Mouse (Mus musculus) liver, postnatal 0 days (tissue): Measurements from ENCODE around the gene Gm3336. TPM values are rescaled to one million over a fixed set of nuclear protein-coding genes. Genes with fewer than 3 reads are reported as not detected.

Source experiments
- ATAC-seq: fragments of 200-750 bp; cut with Nextera tagmentation; 2 replicates; pipeline ENCODE4 v1.8.0; 2017; ENCODE audit warnings: mild to moderate bottlenecking, moderate library complexity
- DNase-seq: peaks from one replicate; pipeline ENCODE4 v3.0.0-alpha.2; 2016
- H3K27ac ChIP-seq: fragments of 300-500 bp; sonication (generic); 2 replicates; pipeline ENCODE4 v1.5.1; 2014; ENCODE audit warnings: antibody characterized with exemption, moderate library complexity, mild to moderate bottlenecking, low read depth
- H3K27me3 ChIP-seq: fragments of 300-500 bp; sonication (generic); 2 replicates; pipeline ENCODE4 v1.6.1; 2014; ENCODE audit warnings: low read length, control low read depth, mixed read lengths; ENCODE audit not compliant: insufficient read depth
- H3K36me3 ChIP-seq: fragments of 300-500 bp; sonication (generic); replicated peaks from 2 replicates; pipeline ENCODE4 v1.6.1; 2014; ENCODE audit warnings: mild to moderate bottlenecking, control low read depth, low read length, moderate library complexity, mixed read lengths; ENCODE audit not compliant: insufficient read depth
- H3K4me1 ChIP-seq: fragments of 300-500 bp; sonication (generic); 2 replicates; pipeline ENCODE4 v1.6.1; 2014; ENCODE audit warnings: antibody characterized with exemption, mild to moderate bottlenecking, control low read depth; ENCODE audit not compliant: insufficient read depth
- H3K4me2 ChIP-seq: fragments of 300-500 bp; sonication (generic); 2 replicates; pipeline ENCODE4 v1.6.1; 2014; ENCODE audit warnings: low read depth, mild to moderate bottlenecking, low read length, moderate library complexity, mixed read lengths
- H3K4me3 ChIP-seq: fragments of 300-500 bp; sonication (generic); 2 replicates; pipeline ENCODE4 v1.5.1; 2014; ENCODE audit warnings: low read depth, low read length
- H3K9ac ChIP-seq: fragments of 300-500 bp; sonication (generic); replicated peaks from 2 replicates; pipeline ENCODE4 v1.6.1; 2014; ENCODE audit warnings: mild to moderate bottlenecking, moderate library complexity
- H3K9me3 ChIP-seq: fragments of 300-500 bp; sonication (generic); 2 replicates; pipeline ENCODE4 v1.6.1; 2016; ENCODE audit warnings: mild to moderate bottlenecking, control low read depth, low read length, mixed read lengths
- CTCF ChIP-seq: sonication (generic); IDR thresholded peaks from 2 replicates; pipeline ENCODE4 v1.5.1; 2016; ENCODE audit warnings: antibody characterized with exemption, low read depth
- EP300 ChIP-seq: IDR thresholded peaks from 2 replicates; pipeline ENCODE4 v1.6.1; 2016; ENCODE audit warnings: antibody characterized with exemption, low read depth, mild to moderate bottlenecking
- WGBS: fragments of 180-500 bp; shearing (Covaris S2); extraction: QIAGEN DNeasy Blood & Tissue Kit; methylation state at CpG from one replicate; pipeline ENCODE4 v1.1.7; 2014; ENCODE audit not compliant: insufficient replicate concordance; 5-methylcytosine and 5-hydroxymethylcytosine counted together
- polyA plus RNA-seq: library from polyadenylated mRNA; unstranded; fragments of >200 nt; fragmentation: Nextera tagmentation; extraction: Ambion mirVana; gene quantifications from 2 replicates; pipeline ENCODE4 v1.2.1, GENCODE M21; 2015

Gene Gm3336
- polyA plus RNA-seq, 1 experiment from 2014 or later: 0.22 TPM

DNA sequence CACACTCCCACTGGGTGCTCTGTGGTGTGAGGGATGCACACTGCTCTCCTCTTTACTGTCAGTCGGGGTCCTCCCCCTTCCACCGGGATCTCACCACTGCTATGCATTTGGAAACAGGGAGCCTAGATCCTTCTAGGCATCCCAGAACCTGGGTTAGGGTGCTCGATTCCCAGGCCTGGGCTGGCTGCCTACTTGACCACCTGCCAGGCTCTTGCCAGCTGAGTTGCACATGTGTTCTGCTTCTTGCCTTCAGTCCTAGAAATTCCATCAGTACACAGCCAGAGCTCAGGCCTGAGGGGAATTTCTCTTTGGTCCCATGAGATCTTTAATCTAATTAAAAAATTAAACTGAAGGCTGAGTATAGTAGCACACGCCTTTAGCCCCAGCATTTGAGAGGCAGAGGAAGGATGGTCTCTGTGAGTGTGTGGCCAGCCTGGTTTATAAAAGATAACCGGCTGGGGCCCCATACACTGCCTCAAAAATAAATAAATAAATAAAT, 28.4 kb upstream of the Gm3336 start:
- H3K36me3 ChIP-seq: no peaks in the 10 kb centered on the region
- peaks cover 13% of the 10 kb centered on the region for H3K4me1 ChIP-seq
- DNase-seq (no peak), ATAC-seq (no peak)
- WGBS: 73% methylated on average over 5 of the region's 5 CpGs
- TF ChIP-seq EP300: no peak
- TF ChIP-seq CTCF: no peak
- no peak overlapping the region for H3K27ac ChIP-seq
- no peak overlapping the region for H3K4me3 ChIP-seq
- no peaks in the 10 kb centered on the region for H3K27me3 ChIP-seq
- no peaks in the 10 kb centered on the region for H3K9me3 ChIP-seq
- no peak overlapping the region for H3K9ac ChIP-seq
- no peak overlapping the region for H3K4me2 ChIP-seq

DNA sequence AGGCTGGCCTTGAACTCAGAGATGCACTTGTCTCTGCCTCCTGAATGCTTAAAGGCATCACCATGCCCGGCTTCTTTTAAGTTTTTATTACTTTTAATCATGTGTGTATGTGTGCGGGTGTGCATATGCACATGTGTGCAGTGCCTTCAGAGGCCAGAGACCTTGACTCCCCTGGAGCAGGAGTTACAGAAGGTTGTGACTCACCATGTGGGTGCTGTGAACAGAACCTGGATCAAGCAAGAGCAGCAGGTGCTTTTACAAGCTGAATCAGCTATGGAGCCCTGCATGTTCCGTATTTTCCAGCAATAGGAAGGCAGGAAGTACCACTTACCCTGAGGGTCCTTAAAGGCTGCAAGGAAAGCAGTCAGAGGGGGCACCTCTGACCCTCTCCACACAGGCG, 27.1 kb upstream of the Gm3336 start:
- H3K27ac ChIP-seq: no peak overlapping the region
- no peaks in the 10 kb centered on the region for H3K36me3 ChIP-seq
- H3K9ac ChIP-seq: no peak overlapping the region
- H3K9me3 ChIP-seq: no peaks in the 10 kb centered on the region
- H3K4me1 ChIP-seq: peaks cover 26% of the 10 kb centered on the region
- H3K4me3 ChIP-seq: no peak overlapping the region
- 83% methylated on average over 4 of the region's 4 CpGs for WGBS
- H3K27me3 ChIP-seq: no peaks in the 10 kb centered on the region
- no peak overlapping the region for H3K4me2 ChIP-seq
- DNase-seq (no peak), ATAC-seq (no peak)
- no peak for TF ChIP-seq EP300
- no peak for TF ChIP-seq CTCF

DNA sequence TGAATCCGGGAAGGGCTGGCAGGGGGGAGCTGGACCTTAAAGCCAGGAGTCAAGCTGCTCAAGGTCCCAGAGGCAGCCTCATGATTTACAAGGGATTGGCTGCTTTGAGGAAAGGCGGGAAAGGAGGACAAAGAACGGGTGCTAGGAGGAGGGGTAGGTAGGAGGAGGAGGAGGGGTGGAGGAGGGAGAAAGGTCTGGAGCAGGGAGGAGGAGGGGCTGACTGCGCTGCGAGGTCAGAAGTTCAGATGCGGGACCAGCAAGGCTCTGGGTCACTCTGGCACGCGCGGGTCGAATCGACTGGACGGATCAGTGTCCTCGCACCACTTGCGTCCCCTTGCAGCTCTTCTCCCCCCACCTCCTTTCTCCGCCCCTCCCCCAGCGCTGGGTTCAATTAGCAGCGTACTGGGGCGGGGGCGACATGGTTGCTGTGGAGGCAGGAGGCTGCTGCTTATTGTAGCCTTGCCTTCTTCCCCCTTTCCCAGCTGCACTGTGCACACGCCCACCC, 26.6 kb upstream of the Gm3336 start:
- no peaks in the 10 kb centered on the region for H3K9me3 ChIP-seq
- 16% methylated on average over 20 of the region's 20 CpGs for WGBS
- peak overlapping the region; percentile 28; the same call in 1 of the 2 replicates for H3K4me2 ChIP-seq
- TF ChIP-seq EP300 (no peak), CTCF (no peak)
- H3K4me3 ChIP-seq: no peak overlapping the region
- no peak overlapping the region for H3K27ac ChIP-seq
- no peaks in the 10 kb centered on the region for H3K36me3 ChIP-seq
- H3K9ac ChIP-seq: no peak overlapping the region
- no peaks in the 10 kb centered on the region for H3K27me3 ChIP-seq
- DNase-seq (no peak), ATAC-seq (no peak)
- peaks cover 31% of the 10 kb centered on the region for H3K4me1 ChIP-seq

DNA sequence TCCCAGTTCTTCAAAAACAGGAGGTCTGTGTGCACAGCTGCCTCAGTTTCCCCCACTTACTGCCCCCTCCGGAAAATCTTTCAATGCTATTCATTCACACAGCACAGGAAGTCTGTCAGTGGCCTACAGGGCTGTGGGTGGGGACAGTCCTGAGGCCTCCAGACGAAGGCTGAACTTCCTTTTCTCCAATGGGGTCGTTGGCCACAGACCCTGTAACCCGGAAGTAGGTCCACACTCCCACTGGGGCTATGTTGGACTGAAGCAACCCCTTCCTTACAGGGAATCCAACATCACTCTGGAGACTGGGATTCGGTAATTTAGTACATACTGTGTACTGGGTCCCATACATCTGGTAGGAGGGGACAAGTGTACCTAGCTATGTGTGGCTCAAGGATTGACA, 24.7 kb upstream of the Gm3336 start:
- no peak overlapping the region for H3K4me2 ChIP-seq
- H3K4me1 ChIP-seq: peaks cover 45% of the 10 kb centered on the region
- H3K4me3 ChIP-seq: no peak overlapping the region
- no peak for DNase-seq
- WGBS: 30% methylated on average over 5 of the region's 5 CpGs
- ATAC-seq: no peak
- H3K27me3 ChIP-seq: no peaks in the 10 kb centered on the region
- no peaks in the 10 kb centered on the region for H3K9me3 ChIP-seq
- no peak overlapping the region for H3K9ac ChIP-seq
- no peak for TF ChIP-seq EP300
- no peak for TF ChIP-seq CTCF
- H3K36me3 ChIP-seq: no peaks in the 10 kb centered on the region
- no peak overlapping the region for H3K27ac ChIP-seq

DNA sequence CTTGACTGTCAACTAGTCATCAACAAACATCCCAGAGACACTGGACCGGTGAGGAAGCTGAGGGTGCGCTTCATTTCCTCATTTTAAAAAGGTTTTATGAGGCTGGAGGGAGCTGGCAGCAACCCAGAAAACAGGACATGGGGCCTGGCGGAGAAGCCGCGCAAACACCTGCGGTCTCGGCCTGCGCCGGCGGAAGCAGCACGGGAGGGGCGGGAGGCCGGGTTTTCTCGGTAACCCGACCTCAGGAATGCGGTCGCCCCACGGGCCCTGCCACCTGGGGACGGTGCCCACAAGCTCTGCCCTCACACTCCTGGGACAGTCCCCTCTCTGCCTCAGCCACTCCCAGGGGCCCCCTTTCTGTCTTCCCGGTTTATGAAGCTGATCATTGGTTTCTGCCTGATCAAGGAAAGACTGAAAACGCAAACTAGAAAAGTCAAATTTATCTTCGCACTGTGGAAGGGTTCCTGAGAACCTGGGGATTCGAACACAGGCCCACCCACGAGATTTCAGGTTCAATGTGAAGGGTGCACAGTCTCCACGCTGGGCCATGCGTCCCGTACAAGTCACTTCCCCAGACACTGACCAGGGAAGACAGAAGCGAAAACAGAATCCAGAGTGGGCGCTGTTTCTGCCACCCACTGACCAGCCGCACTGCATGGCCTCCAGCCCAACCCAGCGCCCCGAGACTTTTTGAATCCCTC, 22.9 kb upstream of the Gm3336 start:
- Histone ChIP-seq H3K4me3 (peak overlapping the region; percentile 5; the same call in 1 of the 2 replicates), H3K4me2 (peak overlapping the region; percentile 65), H3K9me3 (no peaks in the 10 kb centered on the region), H3K27ac (peak overlapping the region; percentile 99), H3K9ac (peak overlapping the region; percentile 57), H3K27me3 (no peaks in the 10 kb centered on the region), H3K4me1 (peaks cover 45% of the 10 kb centered on the region), H3K36me3 (no peaks in the 10 kb centered on the region)
- TF ChIP-seq EP300 (peak; percentile 33; the same call in 1 of the 2 replicates), CTCF (0 out of 2 replicates have a peak, but pooled peaks have one; percentile 5)
- 15% methylated on average over 32 of the region's 32 CpGs for WGBS
- DNase-seq (peak; percentile 78), ATAC-seq (no peak)

DNA sequence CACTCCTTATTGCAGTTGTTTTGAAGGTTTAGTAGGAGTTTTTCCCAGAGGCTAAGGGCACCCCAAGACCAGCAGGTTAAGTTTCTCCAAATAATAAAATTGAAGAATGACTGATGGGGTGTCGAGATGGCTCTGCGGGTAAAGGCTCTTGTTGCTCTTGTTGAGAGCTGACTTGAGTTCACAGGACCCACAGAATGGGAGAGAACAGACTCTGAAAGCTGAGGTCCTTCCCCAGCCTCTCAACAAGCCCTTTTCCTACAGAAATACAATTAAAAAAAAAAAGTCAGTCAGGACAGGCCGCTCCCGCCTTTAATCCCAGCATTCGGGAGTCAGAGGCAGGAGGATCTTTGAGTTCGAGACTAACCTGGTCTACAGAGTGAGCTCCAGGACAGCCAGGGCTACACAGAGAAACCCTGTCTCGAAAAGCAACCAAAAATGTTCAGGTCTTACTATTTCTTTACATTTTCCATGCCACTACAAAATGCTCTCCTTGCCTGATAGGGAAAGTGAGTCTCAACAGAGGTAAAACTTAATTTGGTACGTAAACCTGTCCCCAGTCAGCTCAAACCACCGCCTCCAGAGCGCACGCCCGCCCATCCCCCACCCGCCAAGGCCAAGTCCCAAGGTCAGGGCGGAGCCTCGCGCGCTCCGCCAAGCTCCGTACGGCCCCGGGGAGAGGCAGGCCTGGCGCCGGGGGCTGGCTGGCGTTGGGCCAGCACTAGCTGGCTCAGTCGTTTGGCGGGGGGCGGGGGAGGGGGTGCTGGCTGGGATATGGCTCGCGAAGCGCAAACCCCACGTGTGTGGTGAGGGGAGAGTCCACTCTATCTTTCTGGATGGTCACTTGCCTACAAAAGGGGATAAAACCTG, 22.1 kb upstream of the Gm3336 start:
- no peaks in the 10 kb centered on the region for H3K9me3 ChIP-seq
- H3K4me3 ChIP-seq: peak overlapping the region; percentile 22
- ATAC-seq: peak; percentile 9; the same call in 1 of the 2 replicates
- DNase-seq: peak; percentile 90
- peak overlapping the region; percentile 16 for H3K9ac ChIP-seq
- peak overlapping the region; percentile 65 for H3K4me2 ChIP-seq
- no peaks in the 10 kb centered on the region for H3K36me3 ChIP-seq
- peaks cover 52% of the 10 kb centered on the region for H3K4me1 ChIP-seq
- peak overlapping the region; percentile 99 for H3K27ac ChIP-seq
- TF ChIP-seq CTCF (no peak), EP300 (peak; percentile 38; the same call in 1 of the 2 replicates)
- no peaks in the 10 kb centered on the region for H3K27me3 ChIP-seq
- 3% methylated on average over 31 of the region's 31 CpGs for WGBS
